ENCODE assay signal across 13 mouse cellular contexts in the genomic region with DNA sequence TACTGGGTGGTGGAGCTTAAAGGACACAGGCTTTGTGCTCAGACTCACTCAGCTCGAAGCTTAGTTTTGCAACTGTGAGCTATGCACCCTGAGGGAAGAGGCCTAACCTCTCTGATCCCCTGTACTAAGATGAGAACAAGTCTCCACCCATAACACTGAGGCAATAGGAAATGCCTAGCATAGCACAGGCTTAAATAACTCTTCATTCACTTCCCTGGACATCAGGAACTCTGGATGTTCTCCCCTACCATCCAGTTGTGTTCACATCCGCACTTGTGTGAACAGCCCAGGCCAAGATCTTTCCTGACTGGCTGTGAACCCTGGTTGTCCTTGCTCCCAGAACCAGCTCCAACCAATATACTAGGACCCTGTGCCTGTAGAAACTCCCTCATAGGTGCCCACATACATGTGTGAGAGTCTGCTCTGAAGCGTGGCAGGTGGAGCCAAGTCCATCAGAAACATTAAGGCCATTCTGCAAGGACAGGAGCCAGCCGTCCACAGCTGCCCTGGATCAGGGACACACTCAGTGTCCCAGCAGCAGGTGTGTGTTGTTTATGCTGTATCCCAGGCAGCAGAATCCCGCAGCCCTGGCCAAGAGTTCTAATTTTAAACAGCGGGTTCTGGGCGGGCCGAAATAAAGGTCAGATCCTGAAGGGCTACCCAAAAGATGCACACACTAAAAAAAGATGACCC.
A peak's percentile ranks its signal among the peaks of the same experiment; 100 is the strongest.
DNase-seq lines count a peak whose midpoint lies in the region; ATAC-seq and TF ChIP-seq lines count a peak whose summit lies in the region.
"Had no signal": no experiment of that assay in that cellular context is flagged by ENCODE, and none has a peak within 500 bp of the region (broad histone marks: within the 10 kb centered on the region; RNA-seq: fewer than 3 reads in every experiment).

No protein-coding gene starts in this region.

- no peak overlapping the region for H3K9ac ChIP-seq in embryonic facial prominence, embryonic 15.5 days
- no peak overlapping the region; the same call in 1 of the 2 replicates for H3K9ac ChIP-seq in heart, embryonic 11.5 days (ENCODE audit: low read depth, low read length)
- no peak overlapping the region for H3K9ac ChIP-seq in lung, embryonic 14.5 days
- H3K9ac ChIP-seq in hindbrain, postnatal 0 days (replicated peaks; ENCODE audit: low read length): no peak overlapping the region
- H3K9ac ChIP-seq: embryonic facial prominence, embryonic 13.5 days; liver, embryonic 15.5 days had no signal

- DNase-seq in adrenal gland, postnatal 14 days: peak; percentile 42
- DNase-seq in adrenal gland, adult 8-10 months: no peak
- DNase-seq in lung, embryonic 14.5 days: peak; percentile 26
- DNase-seq in layer of hippocampus, postnatal 10 days (ENCODE audit: low spot score in 2 of 2): no peak
- DNase-seq in hindbrain, postnatal 0 days (ENCODE audit: low spot score): no peak
- DNase-seq in thymus, postnatal 10 days (ENCODE audit: low spot score in 2 of 2): no peak
- DNase-seq: cerebellum, adult 9-10 months; midbrain, embryonic 14.5 days; right cerebral cortex, postnatal 4 days had no signal

- peaks cover 4% of the 10 kb centered on the region for H3K9me3 ChIP-seq in embryonic facial prominence, embryonic 15.5 days (replicated peaks)
- peaks cover 3% of the 10 kb centered on the region; the same call in 1 of the 2 replicates for H3K9me3 ChIP-seq in heart, embryonic 11.5 days (replicated peaks; ENCODE audit: control insufficient read depth, low read length)
- peaks cover 4% of the 10 kb centered on the region; the same call in 1 of the 2 replicates for H3K9me3 ChIP-seq in lung, embryonic 14.5 days (ENCODE audit: low read depth, low read length)
- H3K9me3 ChIP-seq in hindbrain, postnatal 0 days (ENCODE audit: low read length): no peaks in the 10 kb centered on the region; the same call in 1 of the 2 replicates

- no peak overlapping the region for H3K4me3 ChIP-seq in embryonic facial prominence, embryonic 15.5 days (replicated peaks)
- no peak overlapping the region for H3K4me3 ChIP-seq in heart, embryonic 11.5 days (ENCODE audit: low read depth, low read length)
- no peak overlapping the region for H3K4me3 ChIP-seq in lung, embryonic 14.5 days (ENCODE audit: low read depth, low read length)
- no peak overlapping the region for H3K4me3 ChIP-seq in hindbrain, postnatal 0 days (ENCODE audit: low read length)
- H3K4me3 ChIP-seq: embryonic facial prominence, embryonic 13.5 days; liver, embryonic 15.5 days had no signal

- H3K27ac ChIP-seq in embryonic facial prominence, embryonic 15.5 days (replicated peaks): 0 out of 2 replicates have a peak overlapping the region, but pooled peaks have one; percentile 5
- 0 out of 2 replicates have a peak overlapping the region, but pooled peaks have one; percentile 7 for H3K27ac ChIP-seq in heart, embryonic 11.5 days (ENCODE audit: low read depth, low read length)
- H3K27ac ChIP-seq in lung, embryonic 14.5 days (ENCODE audit: low read depth): no peak overlapping the region
- no peak overlapping the region for H3K27ac ChIP-seq in hindbrain, postnatal 0 days
- H3K27ac ChIP-seq: embryonic facial prominence, embryonic 13.5 days; liver, embryonic 15.5 days had no signal

- WGBS in embryonic facial prominence, embryonic 15.5 days: 80% methylated on average over 8 of the region's 8 CpGs
- 64% methylated on average over 8 of the region's 8 CpGs for WGBS in heart, embryonic 11.5 days (ENCODE audit: insufficient replicate concordance)
- 54% methylated on average over 8 of the region's 8 CpGs for WGBS in lung, embryonic 14.5 days
- 85% methylated on average over 8 of the region's 8 CpGs for WGBS in hindbrain, postnatal 0 days

- peaks cover 23% of the 10 kb centered on the region for H3K4me1 ChIP-seq in embryonic facial prominence, embryonic 15.5 days
- H3K4me1 ChIP-seq in heart, embryonic 11.5 days (ENCODE audit: control insufficient read depth, insufficient read depth, low read length): peaks cover 20% of the 10 kb centered on the region
- H3K4me1 ChIP-seq in lung, embryonic 14.5 days (ENCODE audit: insufficient read depth): no peaks in the 10 kb centered on the region
- no peaks in the 10 kb centered on the region for H3K4me1 ChIP-seq in hindbrain, postnatal 0 days (ENCODE audit: insufficient read depth, low read length)
- H3K4me1 ChIP-seq: liver, embryonic 15.5 days had no signal

- no peaks in the 10 kb centered on the region for H3K27me3 ChIP-seq in embryonic facial prominence, embryonic 15.5 days
- no peaks in the 10 kb centered on the region for H3K27me3 ChIP-seq in heart, embryonic 11.5 days (ENCODE audit: control insufficient read depth, insufficient read depth, low read length)
- no peaks in the 10 kb centered on the region for H3K27me3 ChIP-seq in lung, embryonic 14.5 days (ENCODE audit: insufficient read depth, low read length)
- no peaks in the 10 kb centered on the region for H3K27me3 ChIP-seq in hindbrain, postnatal 0 days (ENCODE audit: insufficient read depth, low read length)
- H3K27me3 ChIP-seq: embryonic facial prominence, embryonic 13.5 days; liver, embryonic 15.5 days had no signal

- H3K36me3 ChIP-seq in embryonic facial prominence, embryonic 15.5 days: no peaks in the 10 kb centered on the region
- no peaks in the 10 kb centered on the region for H3K36me3 ChIP-seq in heart, embryonic 11.5 days (ENCODE audit: control insufficient read depth, insufficient read depth, low read length)
- no peaks in the 10 kb centered on the region for H3K36me3 ChIP-seq in lung, embryonic 14.5 days (ENCODE audit: insufficient read depth)
- no peaks in the 10 kb centered on the region for H3K36me3 ChIP-seq in hindbrain, postnatal 0 days (ENCODE audit: insufficient read depth, low read length)
- H3K36me3 ChIP-seq: embryonic facial prominence, embryonic 13.5 days; liver, embryonic 15.5 days had no signal

- ATAC-seq in embryonic facial prominence, embryonic 15.5 days (ENCODE audit: insufficient number of reproducible peaks, low FRiP score, low TSS enrichment, low read depth): no peak
- ATAC-seq in heart, embryonic 11.5 days (replicated peaks; ENCODE audit: insufficient number of reproducible peaks, low FRiP score, low TSS enrichment): no peak
- no peak; the same call in 1 of the 2 replicates for ATAC-seq in lung, embryonic 14.5 days (ENCODE audit: insufficient read depth)
- no peak for ATAC-seq in hindbrain, postnatal 0 days

- no peak overlapping the region for H3K4me2 ChIP-seq in embryonic facial prominence, embryonic 15.5 days (replicated peaks)
- H3K4me2 ChIP-seq in heart, embryonic 11.5 days: no peak overlapping the region
- no peak overlapping the region for H3K4me2 ChIP-seq in lung, embryonic 14.5 days
- H3K4me2 ChIP-seq in hindbrain, postnatal 0 days (ENCODE audit: low read depth, low read length): no peak overlapping the region
- H3K4me2 ChIP-seq: embryonic facial prominence, embryonic 13.5 days; liver, embryonic 15.5 days had no signal

- TF ChIP-seq CTCF in lung, embryonic 14.5 days (IDR thresholded peaks at IDR 0.05; ENCODE audit: low read depth): no peak
- no peak for TF ChIP-seq CTCF in hindbrain, postnatal 0 days (IDR thresholded peaks at IDR 0.05; ENCODE audit: low read depth)

Comparison
In these comparisons a context has a peak if more than half of its experiments do, and no peak if none do; other contexts are left out.
1. DNase-seq: peak in adrenal gland, postnatal 14 days (single experiment) and lung, embryonic 14.5 days (single experiment); none in adrenal gland, adult 8-10 months (single experiment), layer of hippocampus, postnatal 10 days (0 of 2), hindbrain, postnatal 0 days (single experiment) and thymus, postnatal 10 days (0 of 2).
2. H3K27ac ChIP-seq: peak in embryonic facial prominence, embryonic 15.5 days (single experiment) and heart, embryonic 11.5 days (single experiment); none in lung, embryonic 14.5 days (single experiment) and hindbrain, postnatal 0 days (single experiment).